Mouse (Mus musculus): ENCODE data around the gene Sec24a. TPM values are rescaled to one million over a fixed set of nuclear protein-coding genes. Genes with fewer than 3 reads are reported as not detected.
"Not testable (repeated sequence)": the region's sequence is repeated elsewhere in the genome, so short reads cannot be mapped to it uniquely, and the experiment has no call there.

The Sec24a gene
- polyA plus RNA-seq, 1 experiment from 2014 or later, result 17.7 TPM

GRCm38 (mm10) chr11:51755621-51756311 lies 7.7 kb downstream of the Sec24a start:
- no peaks in the 10 kb centered on the region for H3K27me3 ChIP-seq (ENCODE audit: control insufficient read depth, insufficient read depth, low read length)
- peak overlapping the region; percentile 77 for H3K27ac ChIP-seq
- peak; percentile 81 for ATAC-seq (ENCODE audit: low FRiP score)
- H3K36me3 ChIP-seq (replicated peaks; ENCODE audit: control insufficient read depth, insufficient read depth), result no peaks in the 10 kb centered on the region
- peak overlapping the region; percentile 89 for H3K9ac ChIP-seq
- peaks cover 16% of the 10 kb centered on the region for H3K4me1 ChIP-seq (replicated peaks; ENCODE audit: control insufficient read depth, insufficient read depth, low read length)
- WGBS, result under 1% methylated on average over 46 of the region's 46 CpGs
- H3K9me3 ChIP-seq (ENCODE audit: control insufficient read depth, low read length), result no peaks in the 10 kb centered on the region
- peak overlapping the region; percentile 99 for H3K4me3 ChIP-seq (replicated peaks; ENCODE audit: low read length)
- no peak for DNase-seq (ENCODE audit: low spot score)
- peak overlapping the region; percentile 93 for H3K4me2 ChIP-seq (replicated peaks)

GRCm38 (mm10) chr11:51751623-51752225 lies 11.7 kb downstream of the Sec24a start:
- not testable (repeated sequence) for H3K36me3 ChIP-seq (replicated peaks; ENCODE audit: control insufficient read depth, insufficient read depth); H3K27ac ChIP-seq; H3K9me3 ChIP-seq (ENCODE audit: control insufficient read depth, low read length); H3K4me2 ChIP-seq (replicated peaks); ATAC-seq (ENCODE audit: low FRiP score); H3K4me3 ChIP-seq (replicated peaks; ENCODE audit: low read length); H3K9ac ChIP-seq; H3K27me3 ChIP-seq (ENCODE audit: control insufficient read depth, insufficient read depth, low read length); DNase-seq (ENCODE audit: low spot score)
- H3K4me1 ChIP-seq (replicated peaks; ENCODE audit: control insufficient read depth, insufficient read depth, low read length), result peaks cover 16% of the 10 kb centered on the region
- 78% methylated on average over 6 of the region's 6 CpGs for WGBS

DNA sequence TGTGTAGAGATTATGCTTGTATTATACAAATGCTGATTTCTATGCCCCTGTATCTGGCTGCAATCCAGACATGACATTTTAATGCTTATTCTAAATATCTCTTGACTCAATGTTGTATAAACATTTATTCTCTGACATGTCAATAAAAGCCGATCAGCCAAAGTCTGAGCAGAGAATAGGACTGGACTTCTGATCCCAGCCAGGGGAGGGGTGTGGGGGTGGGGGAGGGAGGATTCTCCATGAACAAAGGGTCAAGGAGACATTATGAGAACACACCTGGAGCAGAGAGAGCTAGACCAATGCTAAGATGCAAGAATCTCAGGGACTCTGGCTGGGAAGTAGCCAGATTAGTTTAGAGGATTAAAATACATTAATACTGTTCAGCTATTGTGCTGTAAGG lies 17.3 kb downstream of the Sec24a start:
- Histone ChIP-seq H3K9ac (no peak overlapping the region), H3K36me3 (replicated peaks; ENCODE audit: control insufficient read depth, insufficient read depth) (peaks cover 30% of the 10 kb centered on the region), H3K27me3 (ENCODE audit: control insufficient read depth, insufficient read depth, low read length) (no peaks in the 10 kb centered on the region), H3K4me2 (replicated peaks) (no peak overlapping the region), H3K27ac (no peak overlapping the region), H3K4me1 (replicated peaks; ENCODE audit: control insufficient read depth, insufficient read depth, low read length) (no peaks in the 10 kb centered on the region), H3K9me3 (ENCODE audit: control insufficient read depth, low read length) (no peaks in the 10 kb centered on the region), H3K4me3 (replicated peaks; ENCODE audit: low read length) (no peak overlapping the region)
- WGBS, result 82% methylated on average over 1 of the region's 1 CpGs
- no peak for ATAC-seq (ENCODE audit: low FRiP score)
- DNase-seq (ENCODE audit: low spot score), result no peak

DNA sequence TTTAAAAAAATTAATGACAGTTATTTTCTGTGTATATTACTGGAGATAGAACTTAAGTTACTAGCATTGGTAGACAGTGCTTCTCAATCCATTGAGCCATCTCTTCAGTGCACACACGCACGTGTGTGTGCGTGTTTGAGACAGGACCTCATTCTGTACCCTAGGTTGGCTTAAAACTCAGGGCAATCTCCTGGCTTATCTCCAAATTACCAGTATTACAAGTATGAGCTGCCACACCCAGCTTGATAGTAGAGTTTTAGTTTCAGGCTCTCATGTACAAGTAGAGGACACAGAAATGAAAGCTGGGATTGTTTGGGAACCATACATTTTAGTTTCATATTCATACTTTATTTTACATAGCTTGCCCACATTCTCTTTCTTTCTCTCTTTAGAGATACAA lies 22.7 kb downstream of the Sec24a start:
- peaks cover 51% of the 10 kb centered on the region for H3K36me3 ChIP-seq (replicated peaks; ENCODE audit: control insufficient read depth, insufficient read depth)
- H3K27ac ChIP-seq, result no peak overlapping the region
- H3K4me1 ChIP-seq (replicated peaks; ENCODE audit: control insufficient read depth, insufficient read depth, low read length), result no peaks in the 10 kb centered on the region
- H3K9ac ChIP-seq, result no peak overlapping the region
- no peak overlapping the region for H3K4me2 ChIP-seq (replicated peaks)
- H3K27me3 ChIP-seq (ENCODE audit: control insufficient read depth, insufficient read depth, low read length), result no peaks in the 10 kb centered on the region
- no peak for DNase-seq (ENCODE audit: low spot score)
- 96% methylated on average over 3 of the region's 3 CpGs for WGBS
- H3K9me3 ChIP-seq (ENCODE audit: control insufficient read depth, low read length), result no peaks in the 10 kb centered on the region
- ATAC-seq (ENCODE audit: low FRiP score), result no peak
- no peak overlapping the region for H3K4me3 ChIP-seq (replicated peaks; ENCODE audit: low read length)

GRCm38 (mm10) chr11:51738651-51739403 lies 24.6 kb downstream of the Sec24a start:
- no peak overlapping the region for H3K9ac ChIP-seq
- H3K27ac ChIP-seq, result no peak overlapping the region
- no peaks in the 10 kb centered on the region for H3K9me3 ChIP-seq (ENCODE audit: control insufficient read depth, low read length)
- H3K27me3 ChIP-seq (ENCODE audit: control insufficient read depth, insufficient read depth, low read length), result no peaks in the 10 kb centered on the region
- H3K4me2 ChIP-seq (replicated peaks), result no peak overlapping the region
- H3K36me3 ChIP-seq (replicated peaks; ENCODE audit: control insufficient read depth, insufficient read depth), result peaks cover 54% of the 10 kb centered on the region
- ATAC-seq (ENCODE audit: low FRiP score) (no peak), DNase-seq (ENCODE audit: low spot score) (no peak)
- no peaks in the 10 kb centered on the region for H3K4me1 ChIP-seq (replicated peaks; ENCODE audit: control insufficient read depth, insufficient read depth, low read length)
- H3K4me3 ChIP-seq (replicated peaks; ENCODE audit: low read length), result no peak overlapping the region
- WGBS, result 89% methylated on average over 3 of the region's 3 CpGs

- H3K9ac ChIP-seq; DNase-seq (ENCODE audit: low spot score); H3K4me3 ChIP-seq (replicated peaks; ENCODE audit: low read length); H3K27me3 ChIP-seq (ENCODE audit: control insufficient read depth, insufficient read depth, low read length); H3K9me3 ChIP-seq (ENCODE audit: control insufficient read depth, low read length); H3K4me2 ChIP-seq (replicated peaks); H3K27ac ChIP-seq; ATAC-seq (ENCODE audit: low FRiP score); H3K4me1 ChIP-seq (replicated peaks; ENCODE audit: control insufficient read depth, insufficient read depth, low read length): not testable (repeated sequence)
- 96% methylated on average over 11 of the region's 13 CpGs for WGBS
- H3K36me3 ChIP-seq (replicated peaks; ENCODE audit: control insufficient read depth, insufficient read depth), result peaks cover 55% of the 10 kb centered on the region
These were observed 29.2 kb downstream of the Sec24a start for GRCm38 (mm10) chr11:51734218-51734617.

GRCm38 (mm10) chr11:51732883-51733282 lies 30.6 kb downstream of the Sec24a start:
- DNase-seq (ENCODE audit: low spot score) (no peak), ATAC-seq (ENCODE audit: low FRiP score) (no peak)

GRCm38 (mm10) chr11:51721066-51721465 lies 42.4 kb downstream of the Sec24a start:
- H3K27ac ChIP-seq, result no peak overlapping the region
- no peak for DNase-seq (ENCODE audit: low spot score)
- 89% methylated on average over 11 of the region's 11 CpGs for WGBS
- H3K4me1 ChIP-seq (replicated peaks; ENCODE audit: control insufficient read depth, insufficient read depth, low read length), result no peaks in the 10 kb centered on the region
- peaks cover 94% of the 10 kb centered on the region for H3K36me3 ChIP-seq (replicated peaks; ENCODE audit: control insufficient read depth, insufficient read depth)
- ATAC-seq (ENCODE audit: low FRiP score), result no peak
- H3K9ac ChIP-seq, result no peak overlapping the region
- no peak overlapping the region for H3K4me3 ChIP-seq (replicated peaks; ENCODE audit: low read length)
- no peak overlapping the region for H3K4me2 ChIP-seq (replicated peaks)
- no peaks in the 10 kb centered on the region for H3K9me3 ChIP-seq (ENCODE audit: control insufficient read depth, low read length)
- H3K27me3 ChIP-seq (ENCODE audit: control insufficient read depth, insufficient read depth, low read length), result no peaks in the 10 kb centered on the region

More at GRCm38 (mm10) chr11:51732883-51733282, 30.6 kb downstream of the Sec24a start:
- Histone ChIP-seq H3K9me3 (ENCODE audit: control insufficient read depth, low read length) (no peaks in the 10 kb centered on the region), H3K27me3 (ENCODE audit: control insufficient read depth, insufficient read depth, low read length) (no peaks in the 10 kb centered on the region), H3K36me3 (replicated peaks; ENCODE audit: control insufficient read depth, insufficient read depth) (peaks cover 59% of the 10 kb centered on the region), H3K27ac (no peak overlapping the region), H3K4me1 (replicated peaks; ENCODE audit: control insufficient read depth, insufficient read depth, low read length) (no peaks in the 10 kb centered on the region), H3K9ac (no peak overlapping the region), H3K4me3 (replicated peaks; ENCODE audit: low read length) (no peak overlapping the region), H3K4me2 (replicated peaks) (no peak overlapping the region)
- 86% methylated on average over 1 of the region's 1 CpGs for WGBS

GRCm38 (mm10) chr11:51707080-51707479 lies 56.4 kb downstream of the Sec24a start:
- H3K9me3 ChIP-seq (ENCODE audit: control insufficient read depth, low read length), result no peaks in the 10 kb centered on the region
- no peaks in the 10 kb centered on the region for H3K27me3 ChIP-seq (ENCODE audit: control insufficient read depth, insufficient read depth, low read length)
- no peak overlapping the region for H3K4me2 ChIP-seq (replicated peaks)
- no peaks in the 10 kb centered on the region for H3K4me1 ChIP-seq (replicated peaks; ENCODE audit: control insufficient read depth, insufficient read depth, low read length)
- 97% methylated on average over 13 of the region's 13 CpGs for WGBS
- DNase-seq (ENCODE audit: low spot score), result no peak
- peaks cover 96% of the 10 kb centered on the region for H3K36me3 ChIP-seq (replicated peaks; ENCODE audit: control insufficient read depth, insufficient read depth)
- H3K27ac ChIP-seq, result no peak overlapping the region
- H3K9ac ChIP-seq, result no peak overlapping the region
- no peak overlapping the region for H3K4me3 ChIP-seq (replicated peaks; ENCODE audit: low read length)
- no peak for ATAC-seq (ENCODE audit: low FRiP score)

Measured in hindbrain, embryonic 14.5 days (tissue).